Mouse (Mus musculus) bone marrow, adult 2 months (tissue): Measurements from ENCODE around the gene Pls1.

Experiments
- CTCF ChIP-seq: fragments of 200-500 bp; IDR thresholded peaks from 2 replicates; pipeline ENCODE4 v1.5.1; 2011; ENCODE audit warnings: low read length, control low read depth; ENCODE audit not compliant: control insufficient read depth, insufficient read depth
- POLR2A ChIP-seq: fragments of 200-500 bp; IDR thresholded peaks from 2 replicates; pipeline ENCODE4 v1.6.1; 2011; ENCODE audit warnings: low read depth, mild to moderate bottlenecking, control low read depth, low read length, borderline replicate concordance; ENCODE audit not compliant: control insufficient read depth

DNA sequence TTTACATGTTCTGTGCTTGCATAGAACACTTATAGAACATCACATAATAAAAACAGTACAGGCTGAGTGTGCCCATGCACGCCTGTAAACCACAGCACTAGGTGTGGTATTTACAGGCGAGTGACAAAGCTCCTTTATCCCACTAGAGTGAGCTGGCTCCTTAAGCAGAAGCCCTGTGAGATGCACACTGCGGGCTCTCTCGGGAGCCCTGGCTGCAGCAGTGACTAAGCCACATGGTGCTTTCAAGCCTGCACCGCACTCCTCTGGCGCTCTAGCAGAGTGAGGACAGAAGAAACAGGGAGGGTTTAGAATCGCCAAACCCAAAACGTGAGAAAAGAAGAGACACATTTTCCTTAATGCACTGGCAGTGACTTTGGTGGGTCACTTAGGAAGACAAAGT lies 132.5 kb downstream of the Pls1 start:
- TF ChIP-seq CTCF, result no peak
- no peak for TF ChIP-seq POLR2A
